Mouse (Mus musculus): ENCODE measurements around the gene Bloc1s2.

Gene Bloc1s2

DNA sequence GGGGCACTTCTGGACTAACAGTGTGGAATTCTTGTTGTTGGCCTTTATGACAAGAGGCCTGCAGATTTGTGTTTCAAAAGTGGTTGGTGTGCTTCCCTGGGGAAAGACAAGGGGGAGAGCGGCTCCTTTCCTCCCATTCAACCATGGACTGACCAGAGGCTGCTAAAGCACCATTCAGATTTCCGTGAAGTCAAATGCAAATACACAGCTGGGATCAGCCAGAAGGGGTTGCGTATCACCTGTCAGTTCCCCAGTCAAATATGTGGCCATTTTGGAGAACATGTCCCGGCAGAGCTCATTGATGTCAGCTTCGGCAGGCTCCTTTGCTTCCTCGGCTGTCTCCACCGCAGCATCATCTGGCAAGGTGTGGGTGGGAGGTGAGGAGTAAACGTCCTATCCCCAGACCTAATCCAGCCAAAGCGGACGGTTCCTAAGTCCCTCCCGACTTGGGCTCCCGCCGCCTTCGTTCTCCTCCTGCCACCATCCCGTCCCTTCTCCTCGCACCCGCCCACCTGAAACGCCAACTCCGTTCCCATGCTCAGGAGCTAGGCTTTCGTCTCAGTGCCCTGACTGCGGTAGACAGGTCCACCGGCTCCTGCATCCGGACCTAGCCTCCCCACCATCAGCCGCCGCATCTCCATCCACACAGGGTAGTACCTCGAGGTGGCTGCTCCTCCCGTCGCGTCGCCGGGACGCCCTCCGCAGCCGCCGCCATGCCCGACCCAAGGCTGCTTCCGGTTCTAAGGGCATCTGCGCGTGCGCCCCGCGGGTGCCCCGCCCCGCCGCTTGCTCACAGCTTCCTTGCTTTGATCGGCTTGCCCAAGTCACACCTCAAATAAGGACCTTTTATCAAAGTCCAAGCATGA lies at the start of gene Bloc1s2:
TSS of gene Bloc1s2 (minus strand) at position 745 of the 866 bp plus-strand sequence.
- DNase-seq = peak; percentile 88

DNA sequence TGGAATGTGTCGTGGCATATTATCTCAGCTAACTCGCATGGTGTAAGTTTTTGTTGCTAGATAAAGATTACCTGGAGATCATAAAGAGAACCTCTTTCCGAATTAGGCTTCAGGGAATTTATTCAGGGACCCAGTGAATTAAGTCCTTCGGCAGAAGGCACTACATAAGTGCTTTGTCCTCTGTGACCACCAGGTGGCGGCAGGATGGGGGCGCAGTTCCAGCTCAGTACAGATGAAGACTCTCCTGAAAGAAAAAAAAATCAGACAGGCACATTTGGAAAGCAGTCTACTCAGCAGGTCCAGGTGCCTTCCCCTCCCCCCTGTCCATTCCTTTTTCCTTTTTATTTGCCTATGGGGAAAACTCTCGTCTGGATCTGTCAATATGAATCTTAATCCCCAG lies 48.9 kb upstream of the Bloc1s2 start:
- peak; percentile 59 for DNase-seq

DNA sequence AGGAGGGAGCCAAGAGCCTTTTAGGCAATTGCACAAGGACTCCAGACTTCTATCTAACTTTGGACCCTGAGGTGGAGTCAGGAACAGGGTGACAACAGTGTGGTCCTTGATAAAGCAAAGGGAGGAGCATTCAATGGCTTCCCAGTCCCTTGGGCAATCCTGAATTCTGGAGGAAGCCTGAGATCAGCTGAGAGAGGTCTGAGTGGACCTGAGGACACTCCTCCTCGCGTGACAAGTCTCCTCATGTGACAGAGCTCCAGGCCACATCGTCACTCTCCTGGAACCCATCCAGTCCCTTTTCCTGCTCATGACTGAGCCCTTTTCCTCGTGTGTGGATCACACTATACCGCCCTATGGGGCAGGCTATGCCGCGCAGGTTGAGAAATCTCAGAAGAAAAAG lies 47.7 kb upstream of the Bloc1s2 start:
- no peak for DNase-seq

DNA sequence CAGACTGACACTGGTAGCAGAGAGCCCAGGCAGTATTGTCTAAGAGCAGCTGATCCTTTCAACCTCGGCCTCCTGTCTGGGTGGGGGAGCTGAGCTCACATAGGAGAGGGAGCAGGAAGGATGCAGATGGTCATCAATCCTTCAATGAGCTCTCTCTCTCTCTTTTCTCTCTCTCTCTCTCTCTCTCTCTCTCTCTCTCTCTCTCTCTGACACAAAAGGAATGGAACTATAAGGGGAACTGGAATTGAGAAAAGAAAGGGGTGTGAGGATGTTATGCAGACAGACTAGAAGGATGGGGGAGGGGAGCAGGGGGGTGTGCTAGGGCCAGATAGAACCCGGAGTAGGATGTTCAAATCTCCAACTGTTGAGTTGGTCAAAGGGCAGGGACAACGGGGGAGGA lies 46.1 kb upstream of the Bloc1s2 start, which contains the start of gene Pkd2l1:
TSS of gene Pkd2l1 (minus strand) at position 101 of the 400 bp plus-strand sequence.
- no peak for DNase-seq

DNA sequence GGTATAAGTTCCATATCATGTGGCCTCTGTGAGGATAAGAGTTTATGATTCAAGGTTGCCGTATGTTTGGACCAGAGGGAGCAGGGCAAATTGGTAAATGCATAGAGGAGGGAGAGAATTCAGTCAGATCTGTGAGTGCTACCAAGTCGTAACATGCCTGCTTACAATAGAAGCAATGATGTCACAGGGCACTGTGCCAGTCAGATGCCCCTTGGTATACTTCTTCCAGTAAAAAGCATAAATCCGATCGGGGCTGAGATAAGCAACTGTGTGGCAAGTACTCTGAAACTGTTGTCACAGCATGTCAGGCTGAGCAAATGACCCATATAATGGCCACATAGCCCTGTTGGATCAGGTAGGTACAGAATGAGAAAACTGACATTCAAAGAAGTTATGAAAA lies 42.8 kb upstream of the Bloc1s2 start:
- no peak for DNase-seq

DNA sequence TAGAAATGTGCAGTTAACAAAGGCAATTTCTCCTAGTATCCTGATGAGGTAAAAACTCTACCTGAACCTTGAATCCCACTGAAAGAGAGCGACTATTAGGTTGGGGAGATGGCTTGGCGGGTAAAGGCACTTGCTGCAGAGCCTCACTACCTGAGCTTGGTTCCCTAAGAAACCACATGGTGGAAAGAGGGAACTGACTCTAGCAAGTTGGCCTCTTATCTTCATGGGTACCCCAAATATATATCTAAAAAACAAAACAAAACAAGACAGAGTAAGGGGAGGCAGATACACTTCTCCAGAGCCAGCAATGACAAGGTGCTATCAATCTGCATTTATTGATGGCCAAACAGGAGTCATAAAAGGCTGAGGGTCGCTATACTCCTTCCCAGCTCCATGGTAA lies 37.7 kb upstream of the Bloc1s2 start:
- no peak for DNase-seq

DNA sequence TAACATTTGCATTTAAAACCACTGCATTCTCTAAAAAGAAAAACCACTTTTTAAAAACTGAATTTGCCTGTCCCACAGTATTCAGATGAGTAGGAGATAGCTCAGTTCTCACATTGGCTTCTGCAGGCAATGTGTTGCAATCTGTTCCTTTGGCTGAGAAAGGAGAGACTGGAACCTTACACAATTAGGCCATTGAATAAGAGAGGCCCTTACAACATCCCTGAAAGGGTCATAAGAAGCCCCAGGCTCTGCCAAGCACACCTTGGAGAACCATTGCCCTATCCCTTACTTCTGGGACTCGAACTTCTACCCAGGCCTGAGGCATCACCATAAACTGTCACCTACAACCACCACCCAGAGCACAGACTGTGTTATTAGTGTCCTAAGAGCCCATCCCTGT lies 34.3 kb upstream of the Bloc1s2 start:
- DNase-seq = no peak

DNA sequence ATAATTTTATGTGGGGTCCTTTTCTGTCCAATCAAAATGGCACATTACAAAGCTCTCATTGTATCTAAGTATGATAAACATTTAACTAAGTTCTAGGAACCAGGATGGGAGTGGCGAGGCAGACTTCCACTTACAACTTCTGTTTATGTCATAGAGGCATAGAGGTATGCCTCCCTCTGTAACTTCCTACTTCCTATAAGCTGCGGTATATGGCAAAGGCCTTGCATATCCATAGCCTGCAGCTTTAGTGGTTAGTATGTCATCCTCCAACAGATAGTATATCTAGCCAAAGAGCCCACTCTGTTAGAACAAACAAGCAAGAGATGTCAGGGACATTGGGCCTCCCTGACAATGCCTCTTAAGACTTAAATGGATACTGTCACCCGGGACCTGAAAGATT lies 30.5 kb upstream of the Bloc1s2 start:
- DNase-seq = no peak

DNA sequence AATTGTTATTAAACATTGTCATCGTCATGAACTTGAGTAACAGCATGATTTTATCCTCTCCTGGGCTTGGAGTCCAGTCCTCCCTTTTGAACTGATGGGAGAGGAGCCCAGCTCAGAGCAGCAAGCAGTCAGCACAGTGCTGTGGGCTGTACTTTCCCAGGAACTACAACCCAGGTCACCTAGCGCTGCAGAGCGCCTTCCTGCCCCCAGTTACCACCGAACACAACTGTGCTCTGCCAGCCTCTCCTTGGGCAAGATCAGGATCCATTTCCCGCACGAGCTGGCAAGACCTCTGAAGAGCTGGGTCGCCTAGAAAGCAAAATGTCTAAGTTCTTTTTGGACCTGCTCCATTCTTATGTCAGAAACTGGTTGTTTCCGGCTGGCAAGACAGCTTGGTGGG lies 28.6 kb upstream of the Bloc1s2 start:
- no peak for DNase-seq

DNA sequence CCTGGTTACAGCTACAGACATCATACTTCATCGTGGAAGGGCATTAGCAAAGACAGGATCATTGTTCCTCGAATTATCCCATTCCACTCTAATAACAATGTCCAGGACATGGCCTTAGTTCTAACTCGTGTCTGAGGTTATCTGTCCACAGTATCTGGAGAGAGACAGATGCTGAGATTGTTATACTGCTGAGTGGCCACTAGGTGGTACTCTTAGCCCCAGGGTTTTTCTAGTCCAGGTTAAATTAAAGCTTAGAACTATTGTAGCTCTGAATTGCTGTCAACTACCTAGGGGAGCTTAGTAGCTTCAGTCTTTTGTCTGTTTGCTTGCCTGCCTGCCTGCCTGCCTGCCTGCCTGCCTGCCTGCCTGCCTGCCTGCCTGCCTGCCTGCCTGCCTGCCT lies 15.3 kb upstream of the Bloc1s2 start:
- no peak for DNase-seq

DNA sequence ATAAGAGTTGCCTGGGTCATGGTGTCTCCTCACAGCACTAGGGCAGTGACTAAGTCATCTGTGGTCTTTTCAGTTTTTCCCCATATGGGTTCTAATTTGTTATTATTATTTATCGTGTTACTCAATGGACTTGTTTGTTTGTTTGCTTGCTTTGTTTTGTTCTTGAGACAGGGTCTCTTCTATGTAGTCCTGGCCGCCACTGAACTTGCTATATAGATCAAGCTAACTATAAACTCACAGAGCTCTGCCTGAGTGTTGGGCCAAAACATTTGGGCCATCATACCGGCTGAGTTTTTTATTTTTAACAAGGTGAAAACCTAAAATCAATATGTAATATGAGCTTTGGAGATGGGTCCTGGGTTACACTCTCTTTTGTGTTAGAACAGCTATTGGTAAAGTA lies 13.1 kb upstream of the Bloc1s2 start:
- DNase-seq = no peak

DNA sequence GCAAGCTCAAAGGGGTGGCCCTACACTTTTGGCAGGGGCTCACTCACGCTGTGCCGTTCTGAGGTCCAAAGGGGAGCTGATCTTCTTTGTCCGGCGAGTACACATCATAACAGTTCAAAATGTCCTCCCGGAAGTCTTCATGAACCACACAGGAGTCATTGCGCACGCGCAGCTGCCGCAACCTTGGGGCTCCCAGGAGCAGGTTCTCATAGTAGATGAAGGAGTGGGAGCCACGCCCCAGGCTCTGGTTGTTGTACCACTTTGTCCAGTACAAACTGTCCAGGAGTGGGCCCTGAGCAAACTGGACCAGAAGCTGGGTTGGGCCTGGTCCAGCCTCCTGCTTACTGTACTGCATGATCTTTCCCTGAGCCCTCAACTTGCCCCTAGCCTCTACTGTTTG lies 10.8 kb upstream of the Bloc1s2 start:
- no peak for DNase-seq

DNA sequence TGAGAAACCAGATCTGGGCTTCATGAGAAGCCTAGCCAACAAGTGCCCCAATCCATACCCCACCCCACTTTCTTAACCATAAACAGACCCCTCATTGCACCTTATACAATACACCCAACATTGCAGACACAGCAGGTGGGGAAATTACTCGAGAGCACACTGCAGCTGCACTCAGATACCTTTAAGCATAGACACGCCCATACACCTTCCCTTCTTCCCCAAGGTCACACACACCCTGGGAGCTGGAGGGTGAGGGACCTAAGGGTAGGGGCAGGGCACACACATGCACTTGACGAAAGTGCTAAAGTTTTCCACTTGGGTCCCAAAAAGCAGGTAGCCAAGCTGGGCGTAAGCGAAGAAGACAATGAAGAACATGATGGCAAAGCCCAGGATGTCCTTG lies 7.5 kb upstream of the Bloc1s2 start:
- DNase-seq = no peak

DNA sequence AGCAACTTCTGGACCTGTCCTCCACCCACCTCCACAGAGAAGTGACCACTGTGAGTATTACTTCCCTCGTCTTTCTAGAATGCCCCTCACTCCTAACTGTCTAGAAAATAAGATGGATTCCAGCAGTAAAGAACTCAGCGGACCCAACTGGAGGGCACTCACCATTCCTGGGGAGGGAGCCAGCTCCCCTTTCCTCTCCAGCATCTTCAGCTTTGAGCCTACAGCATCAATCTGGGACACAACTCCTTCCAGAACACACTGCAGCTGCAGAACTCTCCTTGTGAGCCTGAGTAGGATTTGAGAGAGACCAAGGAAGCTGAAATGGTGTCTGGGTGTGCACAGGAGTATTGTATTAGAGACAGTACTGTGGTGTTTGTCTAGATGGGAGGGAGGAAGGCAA lies 2.7 kb upstream of the Bloc1s2 start:
- DNase-seq = no peak

DNA sequence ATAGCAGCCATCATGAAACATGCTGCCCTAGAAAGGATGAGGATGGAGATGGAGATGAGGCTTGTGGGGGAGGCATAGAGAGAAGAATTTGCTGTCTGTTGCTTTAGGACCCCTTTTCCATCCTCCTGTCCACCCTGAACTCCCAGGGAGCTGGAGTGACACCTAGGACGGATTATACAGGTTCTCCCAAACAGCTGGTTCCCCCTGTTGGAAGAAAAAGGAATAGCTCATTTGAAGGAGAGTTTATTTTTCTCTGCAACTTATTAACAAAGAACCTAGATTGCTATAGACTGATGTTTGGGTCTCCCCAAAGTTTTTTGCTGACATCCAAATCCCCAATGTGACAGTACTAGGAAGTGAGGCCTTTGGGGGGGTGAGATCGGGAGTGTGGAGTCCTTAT lies 2.1 kb upstream of the Bloc1s2 start:
- DNase-seq = no peak

DNA sequence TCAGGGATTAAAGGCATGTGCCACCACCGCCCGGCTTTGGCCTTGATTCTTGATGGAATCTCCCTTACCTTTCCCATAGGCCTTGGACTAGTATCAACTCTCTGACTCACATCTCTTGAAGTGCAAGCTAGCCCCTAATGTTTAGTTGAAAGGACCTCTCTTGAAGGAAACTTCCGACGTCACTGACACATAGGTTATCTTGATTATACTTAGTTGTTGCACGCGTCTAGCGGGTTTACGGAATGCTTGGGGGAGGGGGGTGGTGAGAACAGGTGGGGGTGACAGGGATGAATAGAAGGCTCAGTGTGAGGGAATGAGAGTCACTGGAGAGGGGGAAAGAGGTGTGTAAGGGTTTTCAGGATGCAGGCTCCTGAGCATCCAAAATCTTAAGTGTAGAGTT lies 705 bp upstream of the Bloc1s2 start:
- DNase-seq = no peak

DNA sequence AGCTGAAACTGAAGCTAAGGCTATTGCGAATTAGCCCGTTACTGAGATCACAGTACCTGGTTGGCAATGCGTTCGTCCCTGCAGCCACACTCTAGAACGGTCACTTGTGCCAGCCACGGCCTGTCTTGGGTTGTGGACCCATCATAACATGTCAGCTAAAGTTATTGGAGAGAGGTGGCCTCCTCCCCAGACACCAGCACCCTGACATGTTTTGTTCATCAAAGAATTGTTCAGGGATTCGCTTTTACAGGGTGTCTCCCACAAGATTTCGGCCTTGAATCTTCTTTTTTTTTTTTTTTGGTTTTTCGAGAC lies 278 bp upstream of the Bloc1s2 start:
- DNase-seq = no peak

DNA sequence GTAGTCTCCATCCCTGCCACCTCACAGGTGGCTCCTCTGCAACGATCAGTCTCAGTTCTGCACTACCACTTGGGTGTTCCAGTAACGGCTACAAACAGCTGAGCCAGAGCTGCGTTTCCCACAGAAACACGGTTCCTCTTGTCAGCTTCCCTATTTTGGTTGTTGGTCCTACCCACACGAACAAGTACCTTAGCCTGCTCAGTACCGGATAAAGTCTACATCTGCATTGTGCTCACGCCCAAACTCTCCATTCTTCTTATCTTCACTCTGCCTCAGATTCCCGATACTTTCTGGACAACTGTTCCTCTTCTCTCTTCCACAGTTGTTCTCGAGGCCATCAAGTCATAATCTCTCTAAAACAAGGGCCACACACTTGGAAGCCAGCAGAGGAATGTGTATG lies 1.9 kb downstream of the Bloc1s2 start:
- DNase-seq = no peak

DNA sequence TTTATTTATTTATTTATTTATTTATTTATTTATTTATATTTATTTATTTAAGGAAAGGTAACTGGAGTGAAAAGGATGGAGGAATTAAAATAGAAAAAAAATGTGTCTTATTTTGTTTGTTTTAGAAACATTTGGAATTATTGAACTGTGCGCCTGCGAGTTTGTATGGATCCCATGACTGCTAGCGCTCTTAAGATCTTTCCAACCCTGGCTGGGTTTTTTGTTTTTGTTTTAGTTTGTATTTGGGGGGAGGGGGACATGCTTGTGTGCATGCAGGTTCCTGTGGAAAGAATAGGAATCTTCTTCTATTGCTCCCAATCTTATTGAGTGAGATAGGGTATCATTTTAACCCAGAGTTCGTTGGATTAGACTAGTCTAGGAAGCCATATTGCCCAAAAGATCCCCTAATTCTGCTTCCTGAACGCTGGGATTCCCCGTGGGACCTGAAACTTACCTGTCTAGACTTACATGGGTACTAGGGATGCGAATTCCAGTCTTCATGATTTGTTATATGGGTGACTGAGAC lies 10.2 kb downstream of the Bloc1s2 start:
- no peak for DNase-seq

DNA sequence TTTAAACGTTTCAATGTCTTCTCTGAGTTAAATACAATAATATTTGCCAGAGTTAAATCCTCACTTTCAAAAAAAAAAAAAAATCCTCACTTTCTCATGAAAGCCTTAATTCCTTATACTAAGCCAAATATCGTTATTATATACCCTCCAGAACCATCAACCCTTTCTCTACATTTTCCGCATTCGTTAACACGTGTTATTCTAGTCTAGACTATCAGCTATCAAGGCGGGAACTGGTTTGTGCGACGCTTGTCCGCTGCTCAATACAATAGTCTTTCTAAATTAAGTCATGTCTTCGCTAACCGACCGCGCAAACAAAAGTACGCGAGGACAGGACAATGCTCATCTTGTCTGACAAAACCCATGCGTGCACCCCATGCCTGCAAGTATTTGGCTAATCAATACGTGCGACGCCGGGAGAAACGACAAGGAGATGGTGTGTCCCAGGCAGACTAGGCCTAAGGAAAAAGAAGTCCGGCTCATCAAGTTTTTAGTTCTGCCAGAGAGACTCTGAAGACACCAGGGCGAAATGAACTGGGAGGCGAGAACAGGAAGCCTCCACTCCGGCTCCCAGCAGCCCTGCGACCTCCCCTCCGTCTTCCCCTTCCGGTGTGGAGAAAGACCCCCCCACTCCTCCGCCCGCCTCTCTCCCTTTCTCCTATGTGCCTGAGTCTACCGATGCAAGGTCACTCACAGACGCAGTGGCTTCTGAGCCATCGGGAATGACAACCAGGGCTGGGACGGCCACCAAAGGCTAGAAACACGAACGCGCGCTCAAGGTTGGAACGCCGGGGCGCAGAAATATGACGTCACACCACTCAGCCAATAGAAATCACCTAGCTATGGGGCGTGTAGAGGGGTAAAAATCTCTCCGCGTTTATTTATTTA lies 10.9 kb downstream of the Bloc1s2 start, which contains the start of gene Cwf19l1:
TSS of gene Cwf19l1 (minus strand) at position 805 of the 888 bp plus-strand sequence.
- peak; percentile 85 for DNase-seq

DNA sequence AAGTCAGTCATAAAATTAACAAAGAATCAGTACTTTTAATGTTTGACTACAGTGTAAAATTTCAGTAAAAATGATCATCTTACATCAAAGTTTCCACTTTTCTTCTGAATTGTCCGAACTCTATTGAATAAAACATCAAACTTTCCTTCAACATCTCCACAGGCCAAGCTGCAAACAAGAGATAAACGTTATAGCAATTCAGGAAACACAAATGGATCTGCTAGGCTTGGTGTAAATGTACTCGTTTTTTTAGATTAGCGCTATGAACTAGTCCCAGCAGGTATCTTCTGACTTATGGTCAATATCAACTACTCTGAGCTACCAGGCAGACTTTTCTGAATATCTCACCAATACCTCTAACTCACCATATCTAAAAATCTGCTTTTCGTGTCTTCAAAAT lies 13.3 kb downstream of the Bloc1s2 start:
- no peak for DNase-seq

DNA sequence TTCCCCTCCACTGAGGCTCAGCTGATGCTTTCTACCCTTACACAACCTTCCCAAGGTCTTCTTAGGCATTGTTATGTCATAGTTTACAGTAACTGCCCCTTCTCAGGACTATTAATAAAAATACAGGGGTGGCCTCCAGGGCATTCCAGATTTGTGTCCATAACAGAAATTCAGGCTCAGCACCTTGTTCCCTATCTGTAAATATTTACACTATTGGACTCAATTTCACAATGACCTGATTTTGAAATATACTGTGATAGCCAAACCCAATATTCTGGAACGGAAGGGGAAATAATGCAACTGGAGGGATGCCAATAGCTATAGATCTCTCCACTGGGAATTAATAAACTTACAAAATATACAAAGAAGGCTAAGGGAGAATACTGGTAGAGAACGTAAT lies 17.7 kb downstream of the Bloc1s2 start:
- no peak for DNase-seq

DNA sequence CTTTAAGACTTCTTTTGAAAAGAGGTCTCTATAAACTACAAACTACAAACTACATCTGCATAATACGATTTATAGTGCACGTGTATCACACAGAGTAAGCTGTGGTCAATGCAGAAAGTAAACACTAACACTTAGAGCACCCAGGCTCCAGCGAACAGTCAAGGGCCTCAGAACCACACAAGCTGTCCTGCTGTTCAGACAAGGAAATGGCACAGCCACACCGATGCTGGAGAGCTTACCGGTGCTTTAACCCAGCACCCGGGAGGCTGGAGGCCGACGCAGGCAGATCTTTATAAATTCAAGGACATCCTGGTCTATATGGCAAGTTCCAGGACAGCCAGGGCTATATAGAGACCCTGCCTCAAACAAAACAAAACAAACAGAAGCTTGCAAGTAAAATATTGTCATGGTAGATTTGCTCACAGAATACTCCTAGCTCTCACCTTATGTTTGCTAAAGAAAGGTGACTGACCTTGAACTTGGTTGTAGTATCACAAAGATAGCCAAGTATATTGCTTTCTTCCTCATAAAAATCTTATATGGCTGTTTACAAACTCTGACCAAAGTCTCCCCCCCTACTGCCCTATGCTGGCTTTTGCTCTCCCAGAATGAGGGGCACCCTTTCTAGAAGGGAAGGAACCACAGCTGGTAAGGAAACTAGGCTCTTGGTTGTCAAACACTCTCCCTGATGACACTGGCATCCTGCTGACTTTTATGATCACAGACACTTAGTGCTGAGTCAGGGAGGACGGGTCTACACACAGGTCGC lies 18.3 kb downstream of the Bloc1s2 start:
- DNase-seq = no peak

Data from right cerebral cortex, postnatal 25 days (tissue).